Mouse (Mus musculus): ENCODE results near the gene Wnk4.

The Wnk4 gene

GRCm38 (mm10) chr11:101272446-101272845 is 12.1 kb downstream of the Wnk4 start:
- DNase-seq (ENCODE audit: low read depth, low spot score) = no peak

GRCm38 (mm10) chr11:101275309-101275708 is 14.9 kb downstream of the Wnk4 start:
- DNase-seq (ENCODE audit: low read depth, low spot score) = no peak

GRCm38 (mm10) chr11:101276319-101277070 is 16.1 kb downstream of the Wnk4 start:
- DNase-seq (ENCODE audit: low read depth, low spot score) = no peak

- no peak for DNase-seq (ENCODE audit: low read depth, low spot score)
Observed at GRCm38 (mm10) chr11:101277381-101278222, 17.2 kb downstream of the Wnk4 start.

- DNase-seq (ENCODE audit: low read depth, low spot score) = peak; percentile 92
Observed at GRCm38 (mm10) chr11:101278223-101279192, 18.1 kb downstream of the Wnk4 start, which contains the start of the genes Cntd1 and Coa3. Gene Cntd1 (plus strand): TSS chr11:101279012. Gene Coa3 (minus strand): TSS chr11:101279114.

GRCm38 (mm10) chr11:101279193-101279569 is 18.8 kb downstream of the Wnk4 start:
- DNase-seq (ENCODE audit: low read depth, low spot score) = no peak

GRCm38 (mm10) chr11:101280837-101281236 is 20.5 kb downstream of the Wnk4 start:
- DNase-seq (ENCODE audit: low read depth, low spot score) = no peak

GRCm38 (mm10) chr11:101282896-101283295 is 22.5 kb downstream of the Wnk4 start:
- DNase-seq (ENCODE audit: low read depth, low spot score) = no peak

- DNase-seq (ENCODE audit: low read depth, low spot score) = no peak
Observed at GRCm38 (mm10) chr11:101283805-101284204, 23.4 kb downstream of the Wnk4 start.

- no peak for DNase-seq (ENCODE audit: low read depth, low spot score)
Observed at GRCm38 (mm10) chr11:101287306-101287705, 26.9 kb downstream of the Wnk4 start.

GRCm38 (mm10) chr11:101291231-101291630 is 30.9 kb downstream of the Wnk4 start:
- no peak for DNase-seq (ENCODE audit: low read depth, low spot score)

GRCm38 (mm10) chr11:101295191-101295590 is 34.8 kb downstream of the Wnk4 start:
- DNase-seq (ENCODE audit: low read depth, low spot score) = no peak

GRCm38 (mm10) chr11:101300881-101301280 is 40.5 kb downstream of the Wnk4 start:
- peak; percentile 48 for DNase-seq (ENCODE audit: low read depth, low spot score)

GRCm38 (mm10) chr11:101301299-101302003 is 41.1 kb downstream of the Wnk4 start:
- no peak for DNase-seq (ENCODE audit: low read depth, low spot score)

GRCm38 (mm10) chr11:101302004-101302798 is 41.8 kb downstream of the Wnk4 start, which contains the start of gene Becn1:
Gene Becn1 (minus strand): TSS chr11:101302286.
- peak; percentile 96 for DNase-seq (ENCODE audit: low read depth, low spot score)

- no peak for DNase-seq (ENCODE audit: low read depth, low spot score)
Observed at GRCm38 (mm10) chr11:101307744-101308143, 47.4 kb downstream of the Wnk4 start.

GRCm38 (mm10) chr11:101311083-101311482 is 50.7 kb downstream of the Wnk4 start:
- no peak for DNase-seq (ENCODE audit: low read depth, low spot score)

- DNase-seq (ENCODE audit: low read depth, low spot score) = no peak
Observed at GRCm38 (mm10) chr11:101312150-101312549, 51.8 kb downstream of the Wnk4 start.

- no peak for DNase-seq (ENCODE audit: low read depth, low spot score)
Observed at GRCm38 (mm10) chr11:101314567-101314966, 54.2 kb downstream of the Wnk4 start.
